Mouse (Mus musculus) bone marrow macrophage, adult 2 months (primary cell): Measurements from ENCODE around the gene Rdh7. TPM values are rescaled to one million over a fixed set of nuclear protein-coding genes. Genes with fewer than 3 reads are reported as not detected.
"Not testable (repeated sequence)": the region's sequence is repeated elsewhere in the genome, so short reads cannot be mapped to it uniquely, and the experiment has no call there.

ENCODE experiments used
- H3K27ac ChIP-seq: 2 replicates; pipeline ENCODE4 v1.5.1; 2012; ENCODE audit warnings: low read depth, low read length; ENCODE audit not compliant: insufficient read depth
- H3K4me1 ChIP-seq: 2 replicates; pipeline ENCODE4 v1.6.1; 2012; ENCODE audit warnings: low read length; ENCODE audit not compliant: control insufficient read depth, insufficient read depth
- H3K4me3 ChIP-seq: 2 replicates; pipeline ENCODE4 v1.5.1; 2012; ENCODE audit warnings: mild to moderate bottlenecking, low read length, moderate library complexity; ENCODE audit not compliant: insufficient read depth
- CTCF ChIP-seq: IDR thresholded peaks from 2 replicates; pipeline ENCODE4 v1.5.1; 2012; ENCODE audit warnings: low read depth, mild to moderate bottlenecking, low read length, moderate library complexity
- POLR2A ChIP-seq: IDR thresholded peaks from 2 replicates; pipeline ENCODE4 v1.6.1; 2012; ENCODE audit warnings: mild to moderate bottlenecking, low read depth, low read length, borderline replicate concordance
- polyA plus RNA-seq: library from polyadenylated mRNA; stranded (reverse); fragments of >200 nt; gene quantifications from 2 replicates; pipeline ENCODE4 v1.2.4, GENCODE M21; 2012; ENCODE audit not compliant: missing spikeins, insufficient read depth, insufficient read length

Rdh7 gene
- polyA plus RNA-seq, 1 experiment: not detected

GRCm38 (mm10) chr10:127872484-127872883, 16.1 kb downstream of the Rdh7 start:
- TF ChIP-seq POLR2A: no peak
- no peak for TF ChIP-seq CTCF
- H3K27ac ChIP-seq: no peak overlapping the region
- no peaks in the 10 kb centered on the region for H3K4me1 ChIP-seq
- no peak overlapping the region for H3K4me3 ChIP-seq

GRCm38 (mm10) chr10:127866232-127866631, 22.4 kb downstream of the Rdh7 start, which contains the start of gene Rdh16f2:
TSS of gene Rdh16f2 (plus strand) at chr10:127866474.
- Histone ChIP-seq H3K4me1 (no peaks in the 10 kb centered on the region), H3K4me3 (no peak within 1 kb of the TSS), H3K27ac (no peak within 1 kb of the TSS)
- TF ChIP-seq POLR2A (no peak), CTCF (no peak)

GRCm38 (mm10) chr10:127864931-127865330, 23.7 kb downstream of the Rdh7 start:
- no peak overlapping the region for H3K4me3 ChIP-seq
- no peak overlapping the region for H3K27ac ChIP-seq
- TF ChIP-seq CTCF: no peak
- TF ChIP-seq POLR2A: no peak
- H3K4me1 ChIP-seq: no peaks in the 10 kb centered on the region

- Histone ChIP-seq H3K4me1 (no peaks in the 10 kb centered on the region), H3K27ac (no peak overlapping the region), H3K4me3 (no peak overlapping the region)
- TF ChIP-seq CTCF: no peak
- no peak for TF ChIP-seq POLR2A
Measured at GRCm38 (mm10) chr10:127856376-127856775, 32.2 kb downstream of the Rdh7 start.

GRCm38 (mm10) chr10:127849628-127850027, 39.0 kb downstream of the Rdh7 start, which contains the start of gene Rdh19:
TSS of gene Rdh19 (plus strand) at chr10:127849928.
- TF ChIP-seq CTCF (no peak), POLR2A (no peak)
- Histone ChIP-seq H3K4me1 (no peaks in the 10 kb centered on the region), H3K27ac (no peak within 1 kb of the TSS)

GRCm38 (mm10) chr10:127848089-127848488, 40.5 kb downstream of the Rdh7 start:
- TF ChIP-seq CTCF (no peak), POLR2A (no peak)
- no peak overlapping the region for H3K27ac ChIP-seq
- H3K4me1 ChIP-seq: no peaks in the 10 kb centered on the region
- H3K4me3 ChIP-seq: no peak overlapping the region

More at GRCm38 (mm10) chr10:127849628-127850027, 39.0 kb downstream of the Rdh7 start, which contains the start of gene Rdh19:
- no peak within 1 kb of the TSS for H3K4me3 ChIP-seq

GRCm38 (mm10) chr10:127845945-127846344, 42.7 kb downstream of the Rdh7 start:
- H3K4me1 ChIP-seq, H3K27ac ChIP-seq, H3K4me3 ChIP-seq: not testable (repeated sequence)

GRCm38 (mm10) chr10:127840776-127841175, 47.8 kb downstream of the Rdh7 start:
- no peak overlapping the region for H3K27ac ChIP-seq
- no peak overlapping the region for H3K4me3 ChIP-seq
- no peaks in the 10 kb centered on the region for H3K4me1 ChIP-seq
- TF ChIP-seq POLR2A: no peak
- TF ChIP-seq CTCF: no peak

- Histone ChIP-seq H3K27ac (no peak overlapping the region), H3K4me1 (no peaks in the 10 kb centered on the region), H3K4me3 (no peak overlapping the region)
- no peak for TF ChIP-seq CTCF
- TF ChIP-seq POLR2A: no peak
Measured at GRCm38 (mm10) chr10:127838539-127838938, 50.1 kb downstream of the Rdh7 start.

- H3K4me3 ChIP-seq, H3K27ac ChIP-seq, H3K4me1 ChIP-seq: not testable (repeated sequence)
Measured at GRCm38 (mm10) chr10:127837793-127838192, 50.8 kb downstream of the Rdh7 start.

GRCm38 (mm10) chr10:127835292-127835691, 53.3 kb downstream of the Rdh7 start:
- no peak overlapping the region for H3K4me3 ChIP-seq
- H3K4me1 ChIP-seq: no peaks in the 10 kb centered on the region
- no peak for TF ChIP-seq CTCF
- TF ChIP-seq POLR2A: no peak
- H3K27ac ChIP-seq: no peak overlapping the region

- H3K4me3 ChIP-seq, H3K27ac ChIP-seq, H3K4me1 ChIP-seq: not testable (repeated sequence)
Measured at GRCm38 (mm10) chr10:127834186-127834585, 54.4 kb downstream of the Rdh7 start.
